ENCODE assay signal across 13 mouse cellular contexts in genomic region chr3:101528900-101529594, GRCm38 (mm10).
DNase-seq lines count a peak whose midpoint lies in the region; ATAC-seq and TF ChIP-seq lines count a peak whose summit lies in the region.
"Had no signal": no experiment of that assay in that cellular context is flagged by ENCODE, and none has a peak within 500 bp of the region (broad histone marks: within the 10 kb centered on the region; RNA-seq: fewer than 3 reads in every experiment).

No protein-coding gene starts in this region.

- peaks cover 20% of the 10 kb centered on the region for H3K4me1 ChIP-seq in liver, adult 2 months (ENCODE audit: control insufficient read depth, insufficient read depth, low read length)
- H3K4me1 ChIP-seq in liver, embryonic 12.5 days, result peaks cover 18% of the 10 kb centered on the region
- peaks cover 18% of the 10 kb centered on the region for H3K4me1 ChIP-seq in hindbrain, embryonic 12.5 days
- H3K4me1 ChIP-seq in small intestine, adult 2 months (ENCODE audit: control insufficient read depth, insufficient read depth, insufficient read length, low read length), result peaks cover 26% of the 10 kb centered on the region

- H3K4me2 ChIP-seq in liver, embryonic 12.5 days, result no peak overlapping the region
- H3K4me2 ChIP-seq in hindbrain, embryonic 12.5 days (replicated peaks), result peak overlapping the region; percentile 22; the same call in 1 of the 2 replicates
- H3K4me2 ChIP-seq: hindbrain, embryonic 15.5 days; liver, embryonic 11.5 days had no signal

- no peak for TF ChIP-seq POLR2A in liver, adult 2 months (IDR thresholded peaks at IDR 0.05; ENCODE audit: extremely low read depth, insufficient read depth, low read length)
- TF ChIP-seq POLR2A in small intestine, adult 2 months (IDR thresholded peaks at IDR 0.05; ENCODE audit: low read depth, low read length), result no peak

- no peaks in the 10 kb centered on the region for H3K27me3 ChIP-seq in liver, adult 2 months (ENCODE audit: control insufficient read depth, insufficient read depth, low read length)
- no peaks in the 10 kb centered on the region for H3K27me3 ChIP-seq in liver, embryonic 12.5 days (replicated peaks)
- no peaks in the 10 kb centered on the region for H3K27me3 ChIP-seq in hindbrain, embryonic 12.5 days
- no peaks in the 10 kb centered on the region for H3K27me3 ChIP-seq in small intestine, adult 2 months (ENCODE audit: control insufficient read depth, insufficient read depth, low read length)
- H3K27me3 ChIP-seq: hindbrain, embryonic 15.5 days had no signal

- no peak for ATAC-seq in liver, embryonic 12.5 days
- ATAC-seq in hindbrain, embryonic 12.5 days (ENCODE audit: low FRiP score), result 0 out of 2 replicates have a peak, but pooled peaks have one; percentile 20

- WGBS in liver, adult 2 months, result 25% methylated on average over 8 of the region's 8 CpGs
- 54% methylated on average over 8 of the region's 8 CpGs for WGBS in liver, embryonic 12.5 days (ENCODE audit: insufficient replicate concordance)
- 22% methylated on average over 8 of the region's 8 CpGs for WGBS in hindbrain, embryonic 12.5 days
- 24% methylated on average over 8 of the region's 8 CpGs for WGBS in small intestine, adult 2 months

- peak overlapping the region; percentile 80 for H3K27ac ChIP-seq in liver, adult 2 months (replicated peaks; ENCODE audit: insufficient read depth, low read depth, low read length)
- no peak overlapping the region for H3K27ac ChIP-seq in liver, embryonic 12.5 days
- H3K27ac ChIP-seq in hindbrain, embryonic 12.5 days, result 0 out of 2 replicates have a peak overlapping the region, but pooled peaks have one; percentile 17
- H3K27ac ChIP-seq in small intestine, adult 2 months (ENCODE audit: insufficient read depth, low read depth, low read length), result peak overlapping the region; percentile 77
- H3K27ac ChIP-seq: hindbrain, embryonic 15.5 days had no signal

- H3K9me3 ChIP-seq in liver, embryonic 12.5 days (replicated peaks), result no peaks in the 10 kb centered on the region
- no peaks in the 10 kb centered on the region for H3K9me3 ChIP-seq in hindbrain, embryonic 12.5 days (replicated peaks)
- H3K9me3 ChIP-seq: forebrain, embryonic 10.5 days; hindbrain, embryonic 15.5 days; megakaryocyte, embryonic 14.5 days had no signal

- peak overlapping the region; percentile 16; the same call in 1 of the 2 replicates for H3K9ac ChIP-seq in liver, adult 2 months (ENCODE audit: low read depth, low read length)
- no peak overlapping the region for H3K9ac ChIP-seq in liver, embryonic 12.5 days
- peak overlapping the region; percentile 18 for H3K9ac ChIP-seq in hindbrain, embryonic 12.5 days
- H3K9ac ChIP-seq: hindbrain, embryonic 15.5 days had no signal

- no peak overlapping the region for H3K4me3 ChIP-seq in liver, adult 2 months (ENCODE audit: insufficient read depth, low read depth, low read length)
- no peak overlapping the region for H3K4me3 ChIP-seq in liver, embryonic 12.5 days
- no peak overlapping the region for H3K4me3 ChIP-seq in hindbrain, embryonic 12.5 days
- no peak overlapping the region for H3K4me3 ChIP-seq in small intestine, adult 2 months (ENCODE audit: low read depth, low read length)
- H3K4me3 ChIP-seq: forebrain, embryonic 10.5 days; hindbrain, embryonic 15.5 days; megakaryocyte, embryonic 14.5 days had no signal

- H3K36me3 ChIP-seq in liver, adult 2 months (ENCODE audit: control insufficient read depth, insufficient read depth, low read length), result no peaks in the 10 kb centered on the region
- H3K36me3 ChIP-seq in liver, embryonic 12.5 days, result no peaks in the 10 kb centered on the region
- no peaks in the 10 kb centered on the region for H3K36me3 ChIP-seq in hindbrain, embryonic 12.5 days
- no peaks in the 10 kb centered on the region for H3K36me3 ChIP-seq in small intestine, adult 2 months (ENCODE audit: control insufficient read depth, insufficient read depth, low read length)
- H3K36me3 ChIP-seq: forebrain, embryonic 10.5 days; hindbrain, embryonic 15.5 days had no signal

- DNase-seq in embryo, embryonic 9.5 days (ENCODE audit: extremely low spot score), result peak; percentile 42
- DNase-seq in embryo, embryonic 10 days (ENCODE audit: low spot score), result no peak
- peak; percentile 70 for DNase-seq in liver, adult 2 months (ENCODE audit: extremely low read depth, low read depth, low spot score)
- no peak for DNase-seq in retina, embryonic 14.5 days (ENCODE audit: low spot score)
- no peak for DNase-seq in yolk sac, embryonic 10.5 days (ENCODE audit: low spot score)
- DNase-seq: layer of hippocampus, adult 9-11 months had no signal

- no peak for TF ChIP-seq CTCF in liver, adult 2 months (IDR thresholded peaks at IDR 0.05; ENCODE audit: low read depth, low read length)
- no peak for TF ChIP-seq CTCF in small intestine, adult 2 months (IDR thresholded peaks at IDR 0.05; ENCODE audit: extremely low read depth, insufficient read length, insufficient replicate concordance, low read depth, low read length)

- H3K79me2 ChIP-seq in liver, adult 2 months (ENCODE audit: control insufficient read depth, insufficient read depth, low read length), result no peaks in the 10 kb centered on the region

Comparison
In these comparisons a context has a peak if more than half of its experiments do, and no peak if none do; other contexts are left out.
1. DNase-seq: peak in embryo, embryonic 9.5 days (single experiment) and liver, adult 2 months (single experiment); none in embryo, embryonic 10 days (single experiment), retina, embryonic 14.5 days (single experiment) and yolk sac, embryonic 10.5 days (single experiment).